Mouse (Mus musculus) mammary gland, adult 2 months (tissue): ENCODE measurements around the gene D930007J09Rik. TPM values are rescaled to one million over a fixed set of nuclear protein-coding genes. Genes with fewer than 3 reads are reported as not detected.

Source experiments
- polyA plus RNA-seq: library from polyadenylated mRNA; depleted of rRNA; stranded (reverse); fragments of >200 nt; gene quantifications from 2 replicates; pipeline ENCODE4 v1.2.3, GENCODE M21; 2012; ENCODE audit warnings: low replicate concordance; rRNA removed

The D930007J09Rik gene
- polyA plus RNA-seq = not detected in 2 replicates

DNA sequence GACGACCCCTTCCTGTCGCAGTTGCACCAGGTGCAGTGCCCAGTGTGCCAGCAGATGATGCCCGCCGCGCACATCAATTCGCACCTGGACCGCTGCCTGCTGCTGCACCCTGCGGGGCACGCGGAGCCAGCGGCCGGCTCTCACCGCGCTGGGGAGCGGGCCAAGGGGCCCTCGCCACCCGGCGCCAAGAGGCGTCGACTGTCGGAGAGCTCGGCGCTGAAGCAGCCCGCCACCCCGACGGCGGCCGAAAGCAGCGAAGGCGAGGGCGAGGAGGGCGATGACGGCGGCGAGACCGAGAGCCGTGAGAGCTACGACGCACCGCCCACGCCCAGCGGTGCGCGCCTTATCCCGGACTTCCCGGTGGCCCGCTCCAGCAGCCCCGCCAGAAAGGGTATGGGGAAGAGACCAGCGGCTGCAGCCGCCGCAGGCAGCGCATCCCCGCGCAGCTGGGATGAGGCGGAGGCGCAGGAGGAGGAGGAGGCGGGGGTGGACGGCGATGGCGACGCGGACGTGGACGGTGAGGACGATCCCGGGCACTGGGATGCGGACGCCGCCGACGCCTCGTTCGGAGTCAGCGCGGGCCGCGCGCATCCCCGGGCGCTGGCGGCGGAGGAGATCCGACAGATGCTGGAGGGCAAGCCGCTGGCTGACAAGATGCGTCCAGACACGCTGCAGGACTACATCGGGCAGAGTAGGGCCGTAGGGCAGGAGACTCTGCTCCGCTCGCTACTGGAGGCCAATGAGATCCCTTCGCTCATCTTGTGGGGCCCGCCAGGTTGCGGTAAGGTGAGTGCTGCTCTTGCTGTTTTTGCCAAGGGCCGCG is at the start of gene D930007J09Rik:
Gene D930007J09Rik, minus strand, starts transcription at position 591 of the 823 bp plus-strand sequence.

DNA sequence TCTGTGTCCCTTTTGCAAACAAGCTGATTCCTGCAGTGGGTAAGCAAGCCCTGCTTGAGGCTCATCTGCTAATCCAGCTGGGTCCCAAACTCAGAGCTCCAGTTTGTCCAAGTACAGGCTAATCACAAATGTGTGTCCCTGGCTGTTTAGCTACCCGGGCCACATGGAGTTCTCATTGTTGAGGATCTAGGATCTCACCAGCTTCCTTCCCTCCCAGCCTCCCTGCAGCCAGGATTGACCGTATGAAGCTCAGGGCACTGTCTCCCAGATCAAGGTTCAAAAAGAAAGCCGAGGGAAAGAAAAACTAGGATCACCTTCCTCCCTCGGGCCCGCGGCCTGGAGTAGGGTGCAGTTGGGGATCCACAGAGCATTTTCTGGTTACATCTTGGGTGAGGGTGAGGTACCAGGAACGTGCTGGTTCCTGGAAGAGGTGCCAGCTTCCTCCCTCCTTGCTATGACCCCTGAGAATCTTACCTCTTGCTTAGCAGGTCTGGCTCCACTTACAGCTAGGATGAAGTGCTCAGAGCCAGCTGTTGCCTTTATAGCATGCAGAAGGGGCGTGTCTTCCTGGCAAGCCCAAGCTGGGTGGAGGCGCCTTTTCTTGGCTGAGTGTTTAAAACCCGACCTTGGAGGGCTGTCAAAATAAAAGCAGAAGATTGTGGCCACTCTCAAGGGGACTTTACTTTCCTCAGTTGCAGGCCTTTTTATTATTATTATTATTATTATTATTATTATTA is 48.2 kb upstream of the D930007J09Rik start, which contains the start of gene Serpinb1a:
Gene Serpinb1a, minus strand, starts transcription at position 518 of the 737 bp plus-strand sequence.

DNA sequence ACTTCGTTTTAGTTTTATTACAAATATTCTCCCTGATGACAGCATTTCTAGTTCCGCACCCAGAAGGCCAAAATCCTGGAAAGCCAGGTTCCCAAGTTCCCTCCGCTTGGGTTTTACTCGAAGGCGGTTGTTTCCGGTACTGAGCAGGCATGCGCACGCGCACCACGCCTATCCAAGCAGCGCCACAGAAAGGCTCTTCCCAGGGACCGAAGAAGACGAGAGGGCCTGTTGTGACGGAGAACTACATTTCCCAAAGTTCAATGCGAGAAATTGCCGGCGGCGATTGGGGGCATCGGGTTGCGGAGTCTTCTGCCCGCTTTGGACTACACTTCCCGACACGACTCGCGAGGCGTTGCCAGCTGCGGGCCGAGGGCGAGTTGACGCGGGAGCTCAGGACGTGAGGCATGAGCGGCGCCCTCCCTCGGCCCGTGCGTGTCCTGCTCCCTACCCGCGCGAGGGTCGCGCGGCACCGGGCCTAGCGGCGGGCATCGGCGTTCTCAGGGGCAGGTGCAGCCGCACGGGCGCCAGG is 892 bp downstream of the D930007J09Rik start, which contains the start of gene Wrnip1:
Gene Wrnip1, plus strand, starts transcription at position 346 of the 529 bp plus-strand sequence.

DNA sequence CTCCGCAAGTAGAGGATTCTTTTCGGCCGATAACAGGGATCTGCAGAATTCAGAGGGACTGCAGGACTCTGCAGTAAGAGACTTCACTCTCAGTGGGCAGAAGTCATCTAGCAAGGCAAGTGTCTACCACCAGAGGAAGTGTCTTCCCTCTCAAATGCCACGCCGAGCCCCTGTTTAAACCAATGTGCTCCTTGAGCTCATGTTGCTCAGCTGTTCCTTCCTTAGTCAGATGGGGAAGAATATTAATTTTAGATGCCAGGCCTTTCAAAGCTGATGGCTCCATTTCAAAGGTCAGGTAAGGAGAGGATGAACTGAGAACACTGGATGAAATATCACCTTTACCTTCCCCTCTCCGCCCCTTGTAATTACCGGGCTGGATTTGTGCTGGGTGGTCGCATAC is 18.8 kb downstream of the D930007J09Rik start, which contains the start of gene Mylk4:
Gene Mylk4, minus strand, starts transcription at position 139 of the 400 bp plus-strand sequence.

Other genes with a start within 250 kb of the D930007J09Rik start
- gene Mylk4, start 18.9 kb downstream of the D930007J09Rik start, polyA plus RNA-seq = 35.8 TPM in 1 of 2 replicates, not detected in the other
- 21.0 and 35.4 TPM in 2 replicates for gene Wrnip1, start 811 bp downstream of the D930007J09Rik start, polyA plus RNA-seq
- gene Serpinb1a, start 48.3 kb upstream of the D930007J09Rik start, polyA plus RNA-seq = 7.1 and 17.4 TPM in 2 replicates
- 0.16 TPM in 1 of 2 replicates, not detected in the other for gene Serpinb1c, start 95.4 kb upstream of the D930007J09Rik start, polyA plus RNA-seq
- gene Serpinb6b, start 162.4 kb upstream of the D930007J09Rik start, polyA plus RNA-seq = 6.0 and 9.3 TPM in 2 replicates
- 6.4 and 15.8 TPM in 2 replicates for gene Serpinb9, start 200.4 kb upstream of the D930007J09Rik start, polyA plus RNA-seq
- 0.29 and 0.37 TPM in 2 replicates for gene Serpinb9b, start 224.6 kb upstream of the D930007J09Rik start, polyA plus RNA-seq